Mouse (Mus musculus): ENCODE results near the gene Sbno1. TPM values are rescaled to one million over a fixed set of nuclear protein-coding genes. Genes with fewer than 3 reads are reported as not detected.

Sbno1 gene
- polyA plus RNA-seq (2012; ENCODE audit: low replicate concordance), result 7.6 and 10.7 TPM in 2 replicates

DNA sequence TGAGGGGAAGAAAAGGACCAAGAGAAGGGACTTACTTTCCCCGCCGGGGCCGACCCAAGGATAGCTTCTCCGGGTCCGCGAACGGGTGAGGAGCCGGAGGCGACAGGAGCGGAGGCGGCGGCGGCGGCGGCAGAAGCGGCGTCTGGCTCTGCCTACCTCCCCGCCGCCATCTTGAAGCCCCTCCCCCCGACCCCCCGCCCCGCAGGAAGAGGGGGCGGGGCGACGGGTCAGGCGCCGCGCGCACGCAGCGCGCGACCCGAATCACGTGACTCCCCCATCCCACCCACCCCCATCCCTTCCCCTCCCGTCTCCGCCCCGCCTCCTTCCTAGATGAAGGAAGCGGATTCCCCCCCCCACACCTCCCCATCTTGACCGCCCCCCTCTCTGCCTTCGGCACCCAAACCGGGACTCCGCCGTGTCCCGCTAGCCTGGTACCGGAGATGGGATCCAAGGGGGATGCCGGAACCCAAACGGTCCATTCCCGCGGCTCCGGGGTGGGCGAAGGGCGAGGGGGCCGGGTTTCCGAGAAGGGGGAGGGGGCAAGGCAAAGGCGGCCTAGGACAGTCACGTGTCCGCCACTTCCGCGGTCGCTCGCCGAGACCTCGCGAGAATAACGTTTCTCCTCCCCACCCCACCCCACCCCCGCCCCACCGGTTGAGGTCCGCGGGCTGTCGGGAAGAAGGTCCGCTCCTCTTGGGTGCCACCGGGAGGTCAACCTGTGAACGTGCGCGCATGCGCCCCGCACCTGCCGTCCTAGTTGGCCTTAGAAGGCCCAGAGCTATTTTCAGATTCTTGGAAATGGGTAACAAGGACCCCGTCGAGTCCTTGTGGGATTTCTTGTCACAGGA is at the start of gene Sbno1:
TSS of gene Sbno1 (minus strand) at position 590 of the 848 bp plus-strand sequence.

DNA sequence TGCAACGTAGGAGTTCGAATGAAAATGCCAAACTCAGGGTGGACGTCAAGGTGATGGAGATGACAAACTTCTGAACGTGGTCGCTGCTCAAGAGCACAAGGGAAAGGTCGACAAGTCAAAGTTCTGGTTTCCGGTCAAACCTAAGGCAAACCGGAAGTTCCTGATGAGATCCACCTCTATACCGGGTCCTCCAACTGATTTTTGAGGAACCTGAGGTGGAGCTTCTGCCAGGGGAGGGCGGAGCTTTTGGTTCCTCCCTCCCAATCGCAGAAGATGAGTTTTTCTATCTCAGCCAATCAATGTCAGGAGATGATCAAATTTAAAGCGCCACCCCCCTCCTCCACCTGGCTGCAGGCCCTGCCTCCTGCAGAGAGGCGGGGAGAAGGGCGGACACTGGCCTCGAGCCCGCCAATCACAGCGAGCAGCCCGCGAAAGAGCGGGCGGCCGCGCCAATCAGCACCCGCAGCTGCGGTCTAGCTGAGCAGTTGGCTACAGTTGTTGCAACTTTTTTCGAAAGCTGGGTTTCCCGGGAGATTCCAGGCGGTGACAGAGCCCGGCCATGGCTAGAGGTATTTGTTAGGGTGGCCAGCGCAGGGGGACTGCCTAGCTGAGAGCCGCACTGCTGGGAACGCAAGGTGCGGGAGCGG is 13.8 kb upstream of the Sbno1 start, which contains the start of gene Kmt5a:
TSS of gene Kmt5a (plus strand) at position 484 of the 647 bp plus-strand sequence.

DNA sequence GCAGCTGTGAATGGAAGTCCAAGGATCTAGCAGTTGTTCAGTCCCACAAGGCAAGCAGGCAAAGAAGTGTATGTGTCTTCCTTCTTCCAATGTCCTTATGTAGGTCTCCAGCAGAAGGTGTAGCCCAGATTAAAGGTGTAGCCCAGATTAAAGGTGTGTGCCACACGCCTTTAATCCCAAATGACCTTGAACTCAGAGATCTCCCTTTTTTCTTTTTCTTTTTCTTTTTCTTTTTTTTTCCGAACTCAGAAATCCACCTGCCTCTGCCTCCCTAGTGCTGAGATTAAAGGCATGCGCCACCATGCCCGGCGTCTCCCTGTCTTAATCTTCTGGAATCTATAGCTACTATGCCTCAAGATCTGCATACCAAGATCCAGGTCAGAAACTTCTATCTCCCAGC is 62.8 kb downstream of the Sbno1 start, which contains the start of gene Cdk2ap1:
TSS of gene Cdk2ap1 (minus strand) at position 101 of the 400 bp plus-strand sequence.

DNA sequence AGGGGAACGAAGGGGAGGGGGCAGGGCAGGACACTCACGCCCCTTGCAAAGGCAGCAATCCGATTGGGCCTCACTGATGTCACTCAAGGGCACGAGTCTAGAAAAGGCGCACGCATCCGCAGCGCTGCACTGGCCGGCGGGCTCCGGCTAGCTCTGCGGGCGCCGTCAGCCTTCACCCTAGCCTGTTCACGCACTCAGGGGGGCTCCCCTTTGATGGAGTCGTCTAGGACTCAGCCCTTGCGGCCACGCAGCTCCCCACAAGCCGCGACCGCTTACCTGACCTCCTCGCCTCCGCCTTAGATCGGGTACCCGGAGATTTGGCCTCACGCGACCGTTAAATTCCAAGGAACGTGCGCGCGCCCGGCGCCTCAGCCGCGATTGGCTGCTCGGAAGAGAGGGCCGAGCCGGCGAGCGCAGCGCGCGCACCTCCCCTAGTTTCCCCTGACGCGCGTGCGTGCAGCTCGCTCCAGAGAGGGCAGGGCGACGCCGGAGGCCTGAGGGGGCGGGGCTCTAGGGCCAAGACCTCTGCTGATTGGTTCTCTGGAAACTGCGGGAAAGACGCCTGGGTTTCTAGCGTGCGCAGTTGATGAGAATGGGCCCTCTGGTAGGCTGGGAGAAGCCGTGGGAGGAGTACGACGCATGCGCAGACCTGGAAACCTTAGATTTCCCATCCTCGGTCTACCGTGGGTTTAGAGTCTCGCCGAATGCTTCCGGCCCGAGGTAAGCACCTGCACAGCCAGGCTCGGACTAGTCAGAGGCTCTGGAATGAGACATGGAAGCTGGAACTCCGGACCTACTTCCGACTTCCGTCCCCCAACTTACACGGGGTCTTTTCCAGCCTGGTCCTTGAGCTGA is 98.1 kb downstream of the Sbno1 start, which contains the start of the genes Mphosph9 and 2810006K23Rik:
TSS of gene Mphosph9 (minus strand) at position 463 of the 855 bp plus-strand sequence.
TSS of gene 2810006K23Rik (plus strand) at position 580 of the 855 bp plus-strand sequence.

Other genes starting within 250 kb of the Sbno1 start
- gene Pitpnm2, start 176.2 kb downstream of the Sbno1 start, polyA plus RNA-seq (2012; ENCODE audit: low replicate concordance), result 47.0 and 62.8 TPM in 2 replicates
- gene Mphosph9, start 98.0 kb downstream of the Sbno1 start, polyA plus RNA-seq (2012; ENCODE audit: low replicate concordance), result 7.0 and 12.1 TPM in 2 replicates
- gene 2810006K23Rik, start 97.9 kb downstream of the Sbno1 start, polyA plus RNA-seq (2012; ENCODE audit: low replicate concordance), result 1.3 and 5.2 TPM in 2 replicates
- gene Cdk2ap1, start 62.9 kb downstream of the Sbno1 start, polyA plus RNA-seq (2012; ENCODE audit: low replicate concordance), result 211 and 306 TPM in 2 replicates
- gene Kmt5a, start 13.9 kb upstream of the Sbno1 start, polyA plus RNA-seq (2012; ENCODE audit: low replicate concordance), result 106 and 213 TPM in 2 replicates
- gene Rilpl2, start 52.4 kb upstream of the Sbno1 start, polyA plus RNA-seq (2012; ENCODE audit: low replicate concordance), result 18.5 and 24.8 TPM in 2 replicates
- 6.7 and 7.4 TPM in 2 replicates for gene Snrnp35, start 57.1 kb upstream of the Sbno1 start, polyA plus RNA-seq (2012; ENCODE audit: low replicate concordance)
- 2.3 and 6.7 TPM in 2 replicates for gene Rilpl1, start 105.4 kb upstream of the Sbno1 start, polyA plus RNA-seq (2012; ENCODE audit: low replicate concordance)
- gene Tmed2, start 114.7 kb upstream of the Sbno1 start, polyA plus RNA-seq (2012; ENCODE audit: low replicate concordance), result 55.3 and 239 TPM in 2 replicates
- gene Ddx55, start 126.9 kb upstream of the Sbno1 start, polyA plus RNA-seq (2012; ENCODE audit: low replicate concordance), result 19.2 and 32.0 TPM in 2 replicates
- gene Eif2b1, start 153.1 kb upstream of the Sbno1 start, polyA plus RNA-seq (2012; ENCODE audit: low replicate concordance), result 5.5 and 10.5 TPM in 2 replicates
- gene Gtf2h3, start 153.1 kb upstream of the Sbno1 start, polyA plus RNA-seq (2012; ENCODE audit: low replicate concordance), result 1.6 and 6.1 TPM in 2 replicates
- 6.1 and 27.7 TPM in 2 replicates for gene Atp6v0a2, start 202.6 kb upstream of the Sbno1 start, polyA plus RNA-seq (2012; ENCODE audit: low replicate concordance)